Comparison of ENCODE assay signal across 8 mouse cellular contexts in genomic region chr16:38346529-38347325, GRCm38 (mm10). TPM values are rescaled to one million over a fixed set of nuclear protein-coding genes. Genes with fewer than 3 reads are reported as not detected.
A peak's percentile ranks its signal among the peaks of the same experiment; 100 is the strongest.
DNase-seq lines count a peak whose midpoint lies in the region; ATAC-seq and TF ChIP-seq lines count a peak whose summit lies in the region.

Gene Cox17, plus strand, starts transcription at chr16:38346991.
Gene Gm21987, plus strand, starts transcription at chr16:38347040.

- H3K4me3 ChIP-seq in cortical plate, adult 2 months (ENCODE audit: insufficient read depth, low read length): peak within 1 kb of the TSS; percentile 76
- H3K4me3 ChIP-seq in megakaryocyte, embryonic 14.5 days (replicated peaks): peak within 1 kb of the TSS; percentile 95

- TF ChIP-seq POLR2A in cortical plate, adult 2 months (IDR thresholded peaks at IDR 0.05; ENCODE audit: extremely low read depth, insufficient read depth, low read length): peak; percentile 82; the same call in 1 of the 2 replicates

- peak; percentile 99 for ATAC-seq in activated CD4-positive, CD25-positive, alpha-beta regulatory T cell, adult 4 months

- TF ChIP-seq CTCF in cortical plate, adult 2 months (IDR thresholded peaks at IDR 0.05; ENCODE audit: extremely low read depth, insufficient read depth, low read length): no peak

- H3K27ac ChIP-seq in cortical plate, adult 2 months (ENCODE audit: insufficient read depth, low read length): 0 out of 2 replicates have a peak within 1 kb of the TSS, but pooled peaks have one; percentile 18

- no peaks in the 10 kb centered on the region for H3K9me3 ChIP-seq in megakaryocyte, embryonic 14.5 days

- H3K36me3 ChIP-seq in megakaryocyte, embryonic 14.5 days (replicated peaks; ENCODE audit: low read length): peaks cover 37% of the 10 kb centered on the region

- no peaks in the 10 kb centered on the region for H3K27me3 ChIP-seq in megakaryocyte, embryonic 14.5 days (replicated peaks)

- peak; percentile 94 to 96 for DNase-seq in gastrocnemius, adult 8-10 months (ENCODE audit: low spot score in 2 of 2)
- peak; percentile 81 for DNase-seq in hindlimb bud, embryonic 11.5 days (ENCODE audit: extremely low spot score, low read depth, low spot score)
- peak; percentile 78 to 95 for DNase-seq in left cerebral cortex, adult 8-10 months (ENCODE audit: low spot score in 2 of 2)
- DNase-seq in right cerebral cortex, postnatal 10 days (ENCODE audit: low spot score in 2 of 2): peak; percentile 95 to 97
- peak; percentile 83 for DNase-seq in urinary bladder, postnatal 25 days (ENCODE audit: low spot score)

- peaks cover 3% of the 10 kb centered on the region for H3K4me1 ChIP-seq in cortical plate, adult 2 months (ENCODE audit: control insufficient read depth, insufficient read depth, low read length)
- H3K4me1 ChIP-seq in megakaryocyte, embryonic 14.5 days: peaks cover 64% of the 10 kb centered on the region

RNA-seq across cellular contexts. Expression of gene Cox17, which starts in this region (rescaled TPM):
- 100 to 1,000 TPM; 254 to 296 TPM for polyA plus RNA-seq in activated CD4-positive, CD25-positive, alpha-beta regulatory T cell, adult 4 months (2017; shearing (Covaris generic))
- 235 and 239 TPM in 2 replicates for polyA plus RNA-seq in cortical plate, adult 2 months (2012; rRNA removed)
- total RNA-seq in gastrocnemius, adult 8-10 months (2022): 100 to 1,000 TPM; 115 to 194 (median 149) TPM
- 100 to 1,000 TPM; 100 to 149 (median 127) TPM for total RNA-seq in left cerebral cortex, adult 8-10 months (2022)
- 25.9 and 292 TPM in 2 replicates for polyA plus RNA-seq in megakaryocyte, embryonic 14.5 days (2012; ENCODE audit: insufficient read depth, low replicate concordance)

RNA-seq across cellular contexts. Expression of gene Gm21987, which starts in this region (rescaled TPM):
- polyA plus RNA-seq in activated CD4-positive, CD25-positive, alpha-beta regulatory T cell, adult 4 months (2017; shearing (Covaris generic)): not detected
- polyA plus RNA-seq in cortical plate, adult 2 months (2012; rRNA removed): not detected in 2 replicates
- total RNA-seq in gastrocnemius, adult 8-10 months (2022): not detected
- not detected for total RNA-seq in left cerebral cortex, adult 8-10 months (2022)
- 272 and 1,896 TPM in 2 replicates for polyA plus RNA-seq in megakaryocyte, embryonic 14.5 days (2012; ENCODE audit: insufficient read depth, low replicate concordance)

Comparison
In these comparisons a context has a peak if more than half of its experiments do, and no peak if none do; other contexts are left out.
1. Peak in every context shown above with its lines: DNase-seq, ATAC-seq, H3K4me3 ChIP-seq and H3K27ac ChIP-seq.
2. RNA of gene Gm21987 (polyA plus RNA-seq): 272 to 1,896 TPM in megakaryocyte, embryonic 14.5 days; not detected in activated CD4-positive, CD25-positive, alpha-beta regulatory T cell, adult 4 months and not detected in cortical plate, adult 2 months; every median in the first group is over 100 times any median in the second.